Mouse (Mus musculus) olfactory bulb, adult 2 months (tissue): ENCODE data around the gene Chic2.
A peak's percentile ranks its signal among the peaks of the same experiment; 100 is the strongest.

Experiments used
- CTCF ChIP-seq: fragments of 200-500 bp; IDR thresholded peaks from 2 replicates; pipeline ENCODE4 v1.5.1; 2012; ENCODE audit warnings: low read depth, mild to moderate bottlenecking, low read length, moderate library complexity; ENCODE audit not compliant: insufficient read depth
- POLR2A ChIP-seq: fragments of 200-500 bp; IDR thresholded peaks from 2 replicates; pipeline ENCODE4 v1.6.1; 2012; ENCODE audit warnings: mild to moderate bottlenecking, low read depth, low read length, moderate library complexity; ENCODE audit not compliant: insufficient read depth

GRCm38 (mm10) chr5:75044310-75044904, at the start of gene Chic2:
- TF ChIP-seq POLR2A (peak; percentile 54), CTCF (no peak)
